Mouse (Mus musculus): ENCODE measurements around the gene Ntf5. TPM values are rescaled to one million over a fixed set of nuclear protein-coding genes. Genes with fewer than 3 reads are reported as not detected.

Ntf5 gene
- polyA plus RNA-seq (2016; fragmentation: Nextera tagmentation; extraction: Ambion mirVana), result 1.5 and 2.6 TPM in 2 replicates

- peak; percentile 89 for DNase-seq (ENCODE audit: low spot score)
- peak within 1 kb of the TSS; percentile 85 for H3K27ac ChIP-seq
- H3K4me3 ChIP-seq, result peak within 1 kb of the TSS; percentile 68
- WGBS, result 2% methylated on average over 44 of the region's 45 CpGs
- peaks cover 97% of the 10 kb centered on the region for H3K27me3 ChIP-seq (ENCODE audit: insufficient read depth, poor library complexity, severe bottlenecking)
- no peaks in the 10 kb centered on the region for H3K9me3 ChIP-seq
- no peaks in the 10 kb centered on the region for H3K36me3 ChIP-seq
- H3K4me1 ChIP-seq, result peaks cover 41% of the 10 kb centered on the region
These were observed at the start of gene Ntf5 for GRCm38 (mm10) chr7:45413113-45413863. Gene Ntf5, plus strand, starts transcription at chr7:45413695.

DNA sequence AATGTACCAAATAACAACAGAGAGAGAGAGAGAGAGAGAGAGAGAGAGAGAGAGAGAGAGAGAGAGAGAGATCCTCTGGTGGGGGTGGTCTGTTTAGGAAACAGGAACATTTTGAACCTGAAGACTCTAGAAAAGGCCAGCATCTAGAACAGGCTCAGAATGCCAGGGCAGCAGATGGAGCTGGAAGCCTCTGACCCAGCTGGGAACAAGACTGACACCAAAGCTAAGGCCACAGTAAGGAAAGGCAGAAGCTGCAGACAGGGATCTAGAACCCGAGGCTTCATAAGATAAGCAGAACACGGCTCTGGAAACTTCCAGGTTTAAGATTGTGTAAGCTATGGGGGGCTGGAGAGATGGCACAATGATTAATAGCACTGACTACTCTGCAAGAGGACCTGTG is 49.5 kb upstream of the Ntf5 start:
- 75% methylated on average over 2 of the region's 2 CpGs for WGBS
- Histone ChIP-seq H3K9me3 (no peaks in the 10 kb centered on the region), H3K4me1 (peaks cover 39% of the 10 kb centered on the region), H3K27ac (no peak overlapping the region), H3K27me3 (ENCODE audit: insufficient read depth, poor library complexity, severe bottlenecking) (peaks cover 86% of the 10 kb centered on the region), H3K36me3 (no peaks in the 10 kb centered on the region), H3K4me3 (no peak overlapping the region)
- no peak for DNase-seq (ENCODE audit: low spot score)

- H3K27me3 ChIP-seq (ENCODE audit: insufficient read depth, poor library complexity, severe bottlenecking), result peaks cover 82% of the 10 kb centered on the region
- H3K4me1 ChIP-seq, result peaks cover 53% of the 10 kb centered on the region
- H3K27ac ChIP-seq, result peak overlapping the region; percentile 78
- H3K36me3 ChIP-seq, result no peaks in the 10 kb centered on the region
- WGBS, result 4% methylated on average over 30 of the region's 35 CpGs
- peak overlapping the region; percentile 70 for H3K4me3 ChIP-seq
- DNase-seq (ENCODE audit: low spot score), result peak; percentile 86
- no peaks in the 10 kb centered on the region for H3K9me3 ChIP-seq
These were observed 47.5 kb upstream of the Ntf5 start for GRCm38 (mm10) chr7:45365742-45366651.

DNA sequence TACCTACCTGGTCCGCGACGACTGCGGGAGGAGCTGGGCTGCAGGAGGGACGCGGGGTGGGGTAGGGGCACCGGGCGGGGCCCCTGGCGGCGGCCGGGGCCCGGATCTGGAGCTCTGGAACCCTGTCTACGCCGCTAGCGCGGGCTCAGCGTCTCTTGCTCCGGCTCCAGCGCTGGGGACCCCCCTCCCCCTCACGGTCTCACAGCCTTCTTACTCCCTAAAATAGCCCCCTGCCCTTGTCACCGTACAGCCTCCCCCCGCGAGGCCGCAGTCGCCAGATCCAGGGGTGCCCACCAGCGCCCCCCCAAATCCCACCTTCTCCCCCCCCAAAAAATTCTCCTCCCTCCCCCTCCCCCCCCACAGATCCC is 46.9 kb upstream of the Ntf5 start, which contains the start of gene Ppfia3:
TSS of gene Ppfia3 (minus strand) at position 368 of the 368 bp plus-strand sequence.
- DNase-seq (ENCODE audit: low spot score), result no peak
- Histone ChIP-seq H3K4me3 (peak within 1 kb of the TSS; percentile 70), H3K36me3 (peaks cover 3% of the 10 kb centered on the region; the same call in 1 of the 2 replicates), H3K27me3 (ENCODE audit: insufficient read depth, poor library complexity, severe bottlenecking) (peaks cover 76% of the 10 kb centered on the region), H3K9me3 (no peaks in the 10 kb centered on the region), H3K27ac (peak within 1 kb of the TSS; percentile 78), H3K4me1 (peaks cover 53% of the 10 kb centered on the region)
- under 1% methylated on average over 21 of the region's 26 CpGs for WGBS

GRCm38 (mm10) chr7:45367020-45367880 is 46.2 kb upstream of the Ntf5 start:
- DNase-seq (ENCODE audit: low spot score), result peak; percentile 98
- H3K27ac ChIP-seq, result peak overlapping the region; percentile 78
- H3K27me3 ChIP-seq (ENCODE audit: insufficient read depth, poor library complexity, severe bottlenecking), result peaks cover 70% of the 10 kb centered on the region
- H3K9me3 ChIP-seq, result no peaks in the 10 kb centered on the region
- under 1% methylated on average over 70 of the region's 70 CpGs for WGBS
- H3K4me1 ChIP-seq, result peaks cover 48% of the 10 kb centered on the region
- peak overlapping the region; percentile 70 for H3K4me3 ChIP-seq
- H3K36me3 ChIP-seq, result peaks cover 7% of the 10 kb centered on the region

DNA sequence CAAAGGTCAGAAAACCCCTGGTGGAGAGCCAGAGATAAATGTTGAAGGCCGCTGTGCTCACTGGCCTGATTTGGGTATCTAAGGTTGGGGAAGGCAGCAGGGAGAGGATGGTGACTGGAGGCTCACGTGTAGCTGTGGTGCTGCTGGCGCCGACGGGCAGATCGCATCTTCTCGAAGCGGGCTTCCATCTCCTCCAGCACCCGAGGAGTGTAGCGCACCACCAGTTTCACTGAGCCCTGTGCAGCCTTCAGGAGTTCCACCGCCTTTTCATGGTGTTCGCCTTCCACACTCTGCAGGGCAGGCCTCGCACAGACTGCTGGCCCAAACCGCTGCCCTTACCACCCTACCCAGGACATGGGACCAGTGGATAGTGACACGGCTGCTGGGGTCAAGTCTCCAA is 45.3 kb upstream of the Ntf5 start:
- peaks cover 17% of the 10 kb centered on the region for H3K36me3 ChIP-seq
- peaks cover 45% of the 10 kb centered on the region for H3K4me1 ChIP-seq
- no peak overlapping the region for H3K27ac ChIP-seq
- H3K9me3 ChIP-seq, result no peaks in the 10 kb centered on the region
- peaks cover 60% of the 10 kb centered on the region for H3K27me3 ChIP-seq (ENCODE audit: insufficient read depth, poor library complexity, severe bottlenecking)
- WGBS, result 79% methylated on average over 15 of the region's 15 CpGs
- H3K4me3 ChIP-seq, result peak overlapping the region; percentile 70; the same call in 1 of the 2 replicates
- no peak for DNase-seq (ENCODE audit: low spot score)

DNA sequence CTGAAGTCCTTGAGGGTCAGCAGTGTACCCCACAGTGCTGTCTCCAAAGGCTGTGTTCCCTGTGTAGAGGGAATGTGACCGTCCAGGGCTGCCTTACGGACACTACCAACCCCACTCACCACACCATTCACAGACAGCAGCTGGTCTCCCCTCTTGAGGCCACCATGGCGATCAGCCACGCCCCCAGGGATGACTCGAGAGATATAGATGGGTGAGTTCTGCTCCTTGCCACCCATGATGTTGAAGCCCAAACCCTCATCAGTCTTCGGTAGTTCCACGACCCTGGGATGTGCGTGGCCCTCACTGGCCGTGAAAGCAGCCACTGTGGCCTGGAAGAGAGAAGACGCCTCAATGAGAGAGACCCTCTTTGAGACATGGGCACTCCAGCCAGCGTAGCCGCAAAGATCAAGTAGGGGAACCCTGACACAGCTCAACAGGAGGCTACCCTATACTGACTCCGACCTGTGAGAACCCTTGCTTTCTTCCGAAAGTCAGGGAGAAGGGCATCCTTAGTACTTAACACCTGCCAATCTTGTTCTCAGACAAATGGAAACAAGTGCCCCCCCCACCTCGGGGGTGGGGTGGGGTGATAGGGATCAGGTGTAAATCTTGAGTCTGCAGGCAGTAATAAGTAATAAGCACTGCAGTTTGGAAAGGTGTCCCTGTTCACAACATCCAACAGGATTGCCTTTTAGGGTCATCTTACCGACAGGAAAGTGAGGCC is 44.3 kb upstream of the Ntf5 start:
- peaks cover 45% of the 10 kb centered on the region for H3K4me1 ChIP-seq
- peaks cover 50% of the 10 kb centered on the region for H3K27me3 ChIP-seq (ENCODE audit: insufficient read depth, poor library complexity, severe bottlenecking)
- H3K36me3 ChIP-seq, result peaks cover 25% of the 10 kb centered on the region
- H3K4me3 ChIP-seq, result 0 out of 2 replicates have a peak overlapping the region, but pooled peaks have one; percentile 70
- 68% methylated on average over 16 of the region's 16 CpGs for WGBS
- H3K9me3 ChIP-seq, result no peaks in the 10 kb centered on the region
- no peak overlapping the region for H3K27ac ChIP-seq
- DNase-seq (ENCODE audit: low spot score), result no peak

- Histone ChIP-seq H3K4me1 (peaks cover 45% of the 10 kb centered on the region), H3K9me3 (no peaks in the 10 kb centered on the region), H3K36me3 (peaks cover 30% of the 10 kb centered on the region), H3K27ac (peak overlapping the region; percentile 70), H3K4me3 (peak overlapping the region; percentile 70), H3K27me3 (ENCODE audit: insufficient read depth, poor library complexity, severe bottlenecking) (peaks cover 43% of the 10 kb centered on the region)
- DNase-seq (ENCODE audit: low spot score), result no peak
- 8% methylated on average over 49 of the region's 52 CpGs for WGBS
These were observed 43.5 kb upstream of the Ntf5 start for GRCm38 (mm10) chr7:45369836-45370474.

DNA sequence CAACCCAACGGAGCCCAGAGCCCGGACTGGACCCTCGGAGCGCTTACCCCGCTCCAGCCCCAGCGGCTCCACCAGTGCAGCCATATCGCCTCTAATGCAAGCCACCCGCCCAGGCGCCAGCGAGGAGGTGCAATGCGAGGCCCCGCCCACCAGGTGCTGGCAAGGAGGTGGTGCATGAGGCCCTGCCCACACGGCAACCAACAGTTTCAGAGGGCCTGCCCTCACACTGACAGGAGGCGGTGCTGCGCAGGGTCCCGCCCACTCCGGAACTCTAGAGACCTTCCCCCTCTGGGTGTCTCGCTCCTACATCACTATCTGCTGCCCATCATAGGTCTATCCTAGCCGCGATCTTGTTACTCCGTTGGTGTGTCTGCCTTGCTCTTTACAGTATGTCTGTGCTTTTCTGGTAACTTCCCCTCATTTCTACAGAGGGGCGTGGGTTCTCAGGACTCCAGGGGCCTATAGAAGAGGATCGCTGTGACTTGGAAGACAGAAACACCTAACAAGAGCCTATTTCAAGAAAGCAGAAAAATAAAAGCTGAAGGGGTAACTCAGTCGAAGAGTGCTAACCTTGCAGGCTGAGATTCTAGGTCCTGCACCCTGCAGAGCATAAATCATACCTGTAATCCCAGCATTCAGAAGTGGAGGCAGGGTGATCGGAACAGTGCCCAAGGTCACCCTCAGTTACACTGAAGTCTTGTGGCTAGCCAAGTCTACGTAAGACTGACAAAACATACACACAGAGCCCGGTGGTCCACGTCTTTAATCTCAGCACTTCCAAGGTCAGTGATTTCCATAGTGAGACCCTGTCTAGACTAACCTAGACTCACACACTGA is 42.8 kb upstream of the Ntf5 start, which contains the start of gene Lin7b:
TSS of gene Lin7b (minus strand) at position 109 of the 837 bp plus-strand sequence.
- Histone ChIP-seq H3K4me3 (peak within 1 kb of the TSS; percentile 70), H3K4me1 (peaks cover 43% of the 10 kb centered on the region), H3K36me3 (peaks cover 36% of the 10 kb centered on the region), H3K9me3 (no peaks in the 10 kb centered on the region), H3K27ac (peak within 1 kb of the TSS; percentile 70), H3K27me3 (ENCODE audit: insufficient read depth, poor library complexity, severe bottlenecking) (peaks cover 35% of the 10 kb centered on the region)
- WGBS, result 10% methylated on average over 28 of the region's 28 CpGs
- peak; percentile 96 for DNase-seq (ENCODE audit: low spot score)

- no peak overlapping the region for H3K27ac ChIP-seq
- H3K27me3 ChIP-seq (ENCODE audit: insufficient read depth, poor library complexity, severe bottlenecking), result peaks cover 26% of the 10 kb centered on the region
- no peak overlapping the region for H3K4me3 ChIP-seq
- H3K9me3 ChIP-seq, result no peaks in the 10 kb centered on the region
- H3K36me3 ChIP-seq, result peaks cover 53% of the 10 kb centered on the region
- peaks cover 31% of the 10 kb centered on the region for H3K4me1 ChIP-seq
- 79% methylated on average over 5 of the region's 5 CpGs for WGBS
- DNase-seq (ENCODE audit: low spot score), result no peak
These were observed 41.1 kb upstream of the Ntf5 start for GRCm38 (mm10) chr7:45372371-45372770.

GRCm38 (mm10) chr7:45374620-45375019 is 38.9 kb upstream of the Ntf5 start:
- Histone ChIP-seq H3K4me1 (peaks cover 21% of the 10 kb centered on the region), H3K27me3 (ENCODE audit: insufficient read depth, poor library complexity, severe bottlenecking) (peaks cover 8% of the 10 kb centered on the region; the same call in 1 of the 2 replicates), H3K36me3 (peaks cover 74% of the 10 kb centered on the region), H3K9me3 (no peaks in the 10 kb centered on the region), H3K4me3 (no peak overlapping the region), H3K27ac (no peak overlapping the region)
- 89% methylated on average over 8 of the region's 8 CpGs for WGBS
- DNase-seq (ENCODE audit: low spot score), result no peak

All from heart, embryonic 10.5 days (tissue).